Mouse (Mus musculus): ENCODE results near the gene Tlx2. TPM values are rescaled to one million over a fixed set of nuclear protein-coding genes. Genes with fewer than 3 reads are reported as not detected.
A peak's percentile ranks its signal among the peaks of the same experiment; 100 is the strongest.

The Tlx2 gene
- polyA plus RNA-seq, 1 experiment from 2014 or later = not detected

MicroRNAs encoded within 50 kb of the gene (microRNA counts, 519-probe panel; counts per million panel counts)
- microRNA mmu-miR-3470a+mmu-miR-3470b = 1,146 counts per million, percentile 6 among the panel's probes with 10 or more counts

Small RNA genes within 50 kb of the gene (microRNA-seq; reads per million reads assigned to microRNA genes)
- gene Mir3470a (not detected), gene Mir7040 (not detected)

Other genes with a start within 250 kb of the Tlx2 start
- gene Sema4f, start 130.5 kb downstream of the Tlx2 start, polyA plus RNA-seq (2015; fragmentation: Nextera tagmentation; extraction: Ambion mirVana) = 1.5 and 2.1 TPM in 2 replicates
- gene M1ap, start 123.4 kb downstream of the Tlx2 start, polyA plus RNA-seq (2015; fragmentation: Nextera tagmentation; extraction: Ambion mirVana) = 0.70 and 0.86 TPM in 2 replicates
- 13.1 and 15.7 TPM in 2 replicates for gene Dok1, start 36.8 kb downstream of the Tlx2 start, polyA plus RNA-seq (2015; fragmentation: Nextera tagmentation; extraction: Ambion mirVana)
- gene Loxl3, start 36.1 kb downstream of the Tlx2 start, polyA plus RNA-seq (2015; fragmentation: Nextera tagmentation; extraction: Ambion mirVana) = 31.2 and 34.9 TPM in 2 replicates
- 181 and 186 TPM in 2 replicates for gene Aup1, start 15.8 kb downstream of the Tlx2 start, polyA plus RNA-seq (2015; fragmentation: Nextera tagmentation; extraction: Ambion mirVana)
- gene Htra2, start 15.0 kb downstream of the Tlx2 start, polyA plus RNA-seq (2015; fragmentation: Nextera tagmentation; extraction: Ambion mirVana) = 64.6 and 70.6 TPM in 2 replicates
- 0.57 and 1.3 TPM in 2 replicates for gene Dqx1, start 12.4 kb downstream of the Tlx2 start, polyA plus RNA-seq (2015; fragmentation: Nextera tagmentation; extraction: Ambion mirVana)
- gene Pcgf1, start 7.6 kb upstream of the Tlx2 start, polyA plus RNA-seq (2015; fragmentation: Nextera tagmentation; extraction: Ambion mirVana) = 29.2 and 31.9 TPM in 2 replicates
- 0.41 and 0.50 TPM in 2 replicates for gene Lbx2, start 16.1 kb upstream of the Tlx2 start, polyA plus RNA-seq (2015; fragmentation: Nextera tagmentation; extraction: Ambion mirVana)
- 2.0 and 2.5 TPM in 2 replicates for gene Ccdc142, start 31.3 kb upstream of the Tlx2 start, polyA plus RNA-seq (2015; fragmentation: Nextera tagmentation; extraction: Ambion mirVana)
- 2.5 and 3.5 TPM in 2 replicates for gene Gm42688, start 31.3 kb upstream of the Tlx2 start, polyA plus RNA-seq (2015; fragmentation: Nextera tagmentation; extraction: Ambion mirVana)
- 119 and 123 TPM in 2 replicates for gene Mrpl53, start 38.7 kb upstream of the Tlx2 start, polyA plus RNA-seq (2015; fragmentation: Nextera tagmentation; extraction: Ambion mirVana)
- gene Mogs, start 45.2 kb upstream of the Tlx2 start, polyA plus RNA-seq (2015; fragmentation: Nextera tagmentation; extraction: Ambion mirVana) = 41.8 and 53.8 TPM in 2 replicates
- gene Wbp1, start 51.3 kb upstream of the Tlx2 start, polyA plus RNA-seq (2015; fragmentation: Nextera tagmentation; extraction: Ambion mirVana) = 89.8 and 91.4 TPM in 2 replicates
- 9.9 and 10.0 TPM in 2 replicates for gene Ino80b, start 55.1 kb upstream of the Tlx2 start, polyA plus RNA-seq (2015; fragmentation: Nextera tagmentation; extraction: Ambion mirVana)
- gene Rtkn, start 65.2 kb upstream of the Tlx2 start, polyA plus RNA-seq (2015; fragmentation: Nextera tagmentation; extraction: Ambion mirVana) = 76.7 and 79.5 TPM in 2 replicates
- gene Wdr54, start 86.1 kb upstream of the Tlx2 start, polyA plus RNA-seq (2015; fragmentation: Nextera tagmentation; extraction: Ambion mirVana) = 4.8 and 5.4 TPM in 2 replicates
- gene 1700003E16Rik, start 86.1 kb upstream of the Tlx2 start, polyA plus RNA-seq (2015; fragmentation: Nextera tagmentation; extraction: Ambion mirVana) = 3.1 and 3.4 TPM in 2 replicates
- gene Dctn1, start 95.6 kb upstream of the Tlx2 start, polyA plus RNA-seq (2015; fragmentation: Nextera tagmentation; extraction: Ambion mirVana) = 90.3 and 91.9 TPM in 2 replicates
- 0.06 and 0.07 TPM in 2 replicates for gene Slc4a5, start 149.5 kb upstream of the Tlx2 start, polyA plus RNA-seq (2015; fragmentation: Nextera tagmentation; extraction: Ambion mirVana)

Measured in limb, embryonic 15.5 days (tissue).